Mouse (Mus musculus): Measurements from ENCODE around the gene Scd3. TPM values are rescaled to one million over a fixed set of nuclear protein-coding genes. Genes with fewer than 3 reads are reported as not detected.

The Scd3 gene
- polyA plus RNA-seq, 1 experiment from 2014 or later, result 0.15 TPM

- no peaks in the 10 kb centered on the region for H3K27me3 ChIP-seq
- H3K9me3 ChIP-seq, result no peaks in the 10 kb centered on the region
- H3K4me2 ChIP-seq, result no peak overlapping the region
- no peak overlapping the region for H3K4me3 ChIP-seq
- no peaks in the 10 kb centered on the region for H3K36me3 ChIP-seq
- WGBS, result 83% methylated on average over 7 of the region's 7 CpGs
- no peak for ATAC-seq (ENCODE audit: insufficient number of reproducible peaks, low FRiP score, low TSS enrichment, low read depth)
- peaks cover 9% of the 10 kb centered on the region for H3K4me1 ChIP-seq
- no peak overlapping the region for H3K27ac ChIP-seq
- H3K9ac ChIP-seq, result no peak overlapping the region
Measured at GRCm38 (mm10) chr19:44261774-44262173, 58.7 kb downstream of the Scd3 start.

- no peaks in the 10 kb centered on the region for H3K36me3 ChIP-seq
- no peak for ATAC-seq (ENCODE audit: insufficient number of reproducible peaks, low FRiP score, low TSS enrichment, low read depth)
- WGBS, result 40% methylated on average over 3 of the region's 3 CpGs
- H3K27ac ChIP-seq, result no peak overlapping the region
- H3K4me2 ChIP-seq, result no peak overlapping the region
- H3K4me1 ChIP-seq, result peaks cover 15% of the 10 kb centered on the region
- H3K27me3 ChIP-seq, result no peaks in the 10 kb centered on the region
- no peak overlapping the region for H3K4me3 ChIP-seq
- H3K9ac ChIP-seq, result no peak overlapping the region
- no peaks in the 10 kb centered on the region for H3K9me3 ChIP-seq
Measured at GRCm38 (mm10) chr19:44263581-44263980, 60.5 kb downstream of the Scd3 start.

- H3K4me2 ChIP-seq, result no peak overlapping the region
- H3K4me1 ChIP-seq, result peaks cover 15% of the 10 kb centered on the region
- H3K36me3 ChIP-seq, result no peaks in the 10 kb centered on the region
- H3K27me3 ChIP-seq, result no peaks in the 10 kb centered on the region
- H3K9ac ChIP-seq, result no peak overlapping the region
- no peaks in the 10 kb centered on the region for H3K9me3 ChIP-seq
- 70% methylated on average over 9 of the region's 9 CpGs for WGBS
- no peak overlapping the region for H3K27ac ChIP-seq
- no peak for ATAC-seq (ENCODE audit: insufficient number of reproducible peaks, low FRiP score, low TSS enrichment, low read depth)
- no peak overlapping the region for H3K4me3 ChIP-seq
Measured at GRCm38 (mm10) chr19:44264226-44264625, 61.2 kb downstream of the Scd3 start.

GRCm38 (mm10) chr19:44265300-44265699 is 62.2 kb downstream of the Scd3 start:
- Histone ChIP-seq H3K27ac (no peak overlapping the region), H3K9ac (no peak overlapping the region), H3K36me3 (no peaks in the 10 kb centered on the region), H3K4me2 (no peak overlapping the region), H3K4me1 (peaks cover 15% of the 10 kb centered on the region), H3K4me3 (no peak overlapping the region), H3K9me3 (no peaks in the 10 kb centered on the region), H3K27me3 (no peaks in the 10 kb centered on the region)
- ATAC-seq (ENCODE audit: insufficient number of reproducible peaks, low FRiP score, low TSS enrichment, low read depth), result no peak
- WGBS, result 31% methylated on average over 7 of the region's 7 CpGs

- no peak for ATAC-seq (ENCODE audit: insufficient number of reproducible peaks, low FRiP score, low TSS enrichment, low read depth)
- no peaks in the 10 kb centered on the region for H3K9me3 ChIP-seq
- no peak overlapping the region for H3K9ac ChIP-seq
- no peaks in the 10 kb centered on the region for H3K36me3 ChIP-seq
- H3K27me3 ChIP-seq, result no peaks in the 10 kb centered on the region
- H3K27ac ChIP-seq, result peak overlapping the region; percentile 91; the same call in 1 of the 2 replicates
- 54% methylated on average over 5 of the region's 5 CpGs for WGBS
- peak overlapping the region; percentile 77; the same call in 1 of the 2 replicates for H3K4me2 ChIP-seq
- H3K4me3 ChIP-seq, result no peak overlapping the region
- H3K4me1 ChIP-seq, result peaks cover 15% of the 10 kb centered on the region
Measured at GRCm38 (mm10) chr19:44265911-44266337, 62.9 kb downstream of the Scd3 start.

- no peak overlapping the region for H3K9ac ChIP-seq
- H3K36me3 ChIP-seq, result no peaks in the 10 kb centered on the region
- ATAC-seq (ENCODE audit: insufficient number of reproducible peaks, low FRiP score, low TSS enrichment, low read depth), result no peak
- peaks cover 15% of the 10 kb centered on the region for H3K4me1 ChIP-seq
- no peaks in the 10 kb centered on the region for H3K27me3 ChIP-seq
- H3K27ac ChIP-seq, result peak overlapping the region; percentile 91
- H3K4me2 ChIP-seq, result peak overlapping the region; percentile 77
- H3K4me3 ChIP-seq, result peak overlapping the region; percentile 47
- 9% methylated on average over 6 of the region's 6 CpGs for WGBS
- H3K9me3 ChIP-seq, result no peaks in the 10 kb centered on the region
Measured at GRCm38 (mm10) chr19:44266458-44266823, 63.4 kb downstream of the Scd3 start.

- peak overlapping the region; percentile 35 for H3K9ac ChIP-seq
- peak; percentile 96 for ATAC-seq (ENCODE audit: insufficient number of reproducible peaks, low FRiP score, low TSS enrichment, low read depth)
- WGBS, result under 1% methylated on average over 43 of the region's 43 CpGs
- peak overlapping the region; percentile 77 for H3K4me2 ChIP-seq
- no peaks in the 10 kb centered on the region for H3K27me3 ChIP-seq
- H3K36me3 ChIP-seq, result no peaks in the 10 kb centered on the region
- peak overlapping the region; percentile 91 for H3K27ac ChIP-seq
- H3K9me3 ChIP-seq, result no peaks in the 10 kb centered on the region
- H3K4me1 ChIP-seq, result peaks cover 15% of the 10 kb centered on the region
- peak overlapping the region; percentile 47 for H3K4me3 ChIP-seq
Measured at GRCm38 (mm10) chr19:44266824-44267498, 63.9 kb downstream of the Scd3 start.

GRCm38 (mm10) chr19:44267499-44268002 is 64.5 kb downstream of the Scd3 start:
- Histone ChIP-seq H3K4me1 (peaks cover 15% of the 10 kb centered on the region), H3K27me3 (no peaks in the 10 kb centered on the region), H3K9me3 (no peaks in the 10 kb centered on the region), H3K9ac (peak overlapping the region; percentile 35), H3K36me3 (no peaks in the 10 kb centered on the region), H3K27ac (peak overlapping the region; percentile 91), H3K4me2 (peak overlapping the region; percentile 77), H3K4me3 (peak overlapping the region; percentile 47)
- ATAC-seq (ENCODE audit: insufficient number of reproducible peaks, low FRiP score, low TSS enrichment, low read depth), result no peak
- 6% methylated on average over 15 of the region's 18 CpGs for WGBS

- H3K4me2 ChIP-seq, result no peak overlapping the region
- no peaks in the 10 kb centered on the region for H3K9me3 ChIP-seq
- ATAC-seq (ENCODE audit: insufficient number of reproducible peaks, low FRiP score, low TSS enrichment, low read depth), result no peak
- no peak overlapping the region for H3K27ac ChIP-seq
- H3K4me1 ChIP-seq, result peaks cover 9% of the 10 kb centered on the region
- H3K27me3 ChIP-seq, result no peaks in the 10 kb centered on the region
- H3K36me3 ChIP-seq, result no peaks in the 10 kb centered on the region
- no peak overlapping the region for H3K9ac ChIP-seq
- 70% methylated on average over 4 of the region's 4 CpGs for WGBS
- no peak overlapping the region for H3K4me3 ChIP-seq
Measured at GRCm38 (mm10) chr19:44273711-44274110, 70.6 kb downstream of the Scd3 start.

- H3K9ac ChIP-seq, result no peak overlapping the region
- H3K9me3 ChIP-seq, result no peaks in the 10 kb centered on the region
- H3K36me3 ChIP-seq, result no peaks in the 10 kb centered on the region
- no peak overlapping the region for H3K4me2 ChIP-seq
- H3K27me3 ChIP-seq, result no peaks in the 10 kb centered on the region
- WGBS, result 93% methylated on average over 4 of the region's 4 CpGs
- no peak overlapping the region for H3K27ac ChIP-seq
- ATAC-seq (ENCODE audit: insufficient number of reproducible peaks, low FRiP score, low TSS enrichment, low read depth), result no peak
- no peak overlapping the region for H3K4me3 ChIP-seq
- H3K4me1 ChIP-seq, result peaks cover 9% of the 10 kb centered on the region
Measured at GRCm38 (mm10) chr19:44274452-44274851, 71.4 kb downstream of the Scd3 start.

GRCm38 (mm10) chr19:44275418-44275817 is 72.3 kb downstream of the Scd3 start:
- Histone ChIP-seq H3K9me3 (no peaks in the 10 kb centered on the region), H3K9ac (no peak overlapping the region), H3K4me1 (peaks cover 16% of the 10 kb centered on the region), H3K4me3 (no peak overlapping the region), H3K36me3 (no peaks in the 10 kb centered on the region), H3K4me2 (no peak overlapping the region), H3K27me3 (no peaks in the 10 kb centered on the region), H3K27ac (no peak overlapping the region)
- ATAC-seq (ENCODE audit: insufficient number of reproducible peaks, low FRiP score, low TSS enrichment, low read depth), result no peak
- WGBS, result 85% methylated on average over 1 of the region's 1 CpGs

- Histone ChIP-seq H3K4me2 (no peak overlapping the region), H3K36me3 (no peaks in the 10 kb centered on the region), H3K9me3 (no peaks in the 10 kb centered on the region), H3K9ac (no peak overlapping the region), H3K27ac (peak overlapping the region; percentile 38; the same call in 1 of the 2 replicates), H3K27me3 (no peaks in the 10 kb centered on the region), H3K4me3 (no peak overlapping the region), H3K4me1 (peaks cover 30% of the 10 kb centered on the region)
- WGBS, result 73% methylated on average over 5 of the region's 5 CpGs
- no peak for ATAC-seq (ENCODE audit: insufficient number of reproducible peaks, low FRiP score, low TSS enrichment, low read depth)
Measured at GRCm38 (mm10) chr19:44276861-44277260, 73.8 kb downstream of the Scd3 start.
